Mouse (Mus musculus): ENCODE data around the gene Lsr.

Gene Lsr

DNA sequence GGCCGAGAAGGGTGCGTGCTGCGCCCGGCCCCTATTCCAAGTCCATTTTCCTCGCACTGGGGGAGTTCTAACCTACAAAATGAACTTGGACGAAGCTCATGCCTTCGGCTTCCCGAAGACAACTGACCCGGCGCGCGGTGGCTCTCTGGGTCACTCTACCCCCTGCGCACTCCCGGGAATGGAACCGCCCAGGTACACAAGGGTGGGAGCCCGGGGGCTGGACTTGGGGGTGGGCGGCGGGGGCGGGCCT is at the start of gene Lsr:
Gene Lsr (minus strand): TSS at position 214 of the 250 bp plus-strand sequence.
- in situ Hi-C loops (cut with MboI; ENCODE audit: low pct_unique_long_range_greater_than_20kb in 1 of 2, low sequenced_read_pairs in 2 of 2, unreplicated experiment in 1 of 2): loop anchor here (5.0 to 10.0 kb wide), 4 partner anchors 101 to 158 kb away; no protein-coding TSS in a partner anchor

GRCm38 (mm10) chr7:31017104-31017901 is 44.0 kb upstream of the Lsr start:
- in situ Hi-C loops (cut with MboI; ENCODE audit: low pct_unique_long_range_greater_than_20kb in 1 of 2, low sequenced_read_pairs in 2 of 2, unreplicated experiment in 1 of 2): no loop called here

DNA sequence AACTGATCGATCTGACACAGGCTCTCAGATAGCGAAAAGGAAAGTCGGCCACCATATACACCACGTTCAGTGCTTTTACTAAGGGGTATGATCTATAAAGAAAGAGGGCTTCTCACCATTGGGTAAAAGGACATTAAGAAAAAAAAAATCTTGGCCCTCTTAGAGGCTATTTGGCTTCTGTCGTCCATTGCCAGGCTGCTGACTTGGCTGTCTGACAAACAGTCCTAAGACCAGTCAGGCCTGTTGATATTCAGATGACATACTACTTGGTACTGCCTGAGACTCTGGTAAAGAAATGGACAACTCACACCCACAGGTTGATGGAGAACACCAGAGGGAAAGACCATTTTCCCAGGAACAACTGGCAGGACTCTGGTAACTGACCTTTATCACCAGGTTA is 39.7 kb upstream of the Lsr start:
- in situ Hi-C loops (cut with MboI; ENCODE audit: low pct_unique_long_range_greater_than_20kb in 1 of 2, low sequenced_read_pairs in 2 of 2, unreplicated experiment in 1 of 2): no loop called here

DNA sequence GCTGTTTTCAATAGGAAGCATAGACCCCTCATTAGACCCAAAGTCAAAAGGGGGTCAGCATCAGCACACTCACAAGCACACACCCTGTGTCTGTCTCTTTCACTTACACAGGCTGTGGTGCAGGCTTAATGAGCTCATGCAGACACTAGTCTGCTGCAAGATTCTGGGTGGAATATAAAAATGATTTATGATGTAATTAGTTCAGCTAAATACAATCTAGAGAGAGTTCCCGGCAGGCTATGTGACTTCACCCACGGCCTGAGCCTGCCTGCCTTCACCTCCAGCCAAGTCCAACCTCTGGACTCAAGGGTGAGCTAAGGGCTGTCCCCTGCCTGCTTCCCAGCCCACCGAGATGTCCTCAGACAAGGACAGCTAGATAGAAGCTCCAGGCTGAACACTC is 35.6 kb upstream of the Lsr start:
- in situ Hi-C loops (cut with MboI; ENCODE audit: low pct_unique_long_range_greater_than_20kb in 1 of 2, low sequenced_read_pairs in 2 of 2, unreplicated experiment in 1 of 2): loop anchor here in 1 of 2 experiments (5.0 kb wide), 1 partner anchor 33 kb away; the partner anchor contains the start of gene Fxyd5

- in situ Hi-C loops (cut with MboI; ENCODE audit: low pct_unique_long_range_greater_than_20kb in 1 of 2, low sequenced_read_pairs in 2 of 2, unreplicated experiment in 1 of 2): loop anchor here in 1 of 2 experiments (5.0 kb wide), 1 partner anchor 34 kb away; the partner anchor contains the start of gene Fxyd5
These were observed 34.9 kb upstream of the Lsr start for GRCm38 (mm10) chr7:31008175-31008574.

GRCm38 (mm10) chr7:31007775-31008174 is 34.5 kb upstream of the Lsr start:
- in situ Hi-C loops (cut with MboI; ENCODE audit: low pct_unique_long_range_greater_than_20kb in 1 of 2, low sequenced_read_pairs in 2 of 2, unreplicated experiment in 1 of 2): loop anchor here in 1 of 2 experiments (5.0 kb wide), 1 partner anchor 35 kb away; the partner anchor contains the start of gene Fxyd5

DNA sequence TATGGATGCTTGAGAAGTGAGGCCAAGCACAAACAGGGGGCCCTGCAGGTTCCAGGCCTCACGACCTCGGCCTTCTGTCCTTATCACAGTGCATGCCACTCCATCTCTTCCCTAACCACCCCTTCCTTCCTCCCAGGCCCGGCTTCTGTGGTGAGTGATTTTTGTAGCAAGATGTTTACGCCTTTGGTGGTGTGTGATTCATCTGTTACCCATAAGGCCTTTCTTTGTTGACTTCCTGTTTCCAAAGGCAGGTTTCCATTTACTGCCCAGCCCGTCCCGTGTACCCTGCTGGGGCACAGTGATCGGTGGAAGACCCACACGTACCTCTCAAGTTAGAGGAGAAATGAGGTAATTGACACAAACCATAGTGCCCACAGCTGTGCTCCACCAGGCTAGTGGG is 29.4 kb upstream of the Lsr start:
- in situ Hi-C loops (cut with MboI; ENCODE audit: low pct_unique_long_range_greater_than_20kb in 1 of 2, low sequenced_read_pairs in 2 of 2, unreplicated experiment in 1 of 2): no loop called here

DNA sequence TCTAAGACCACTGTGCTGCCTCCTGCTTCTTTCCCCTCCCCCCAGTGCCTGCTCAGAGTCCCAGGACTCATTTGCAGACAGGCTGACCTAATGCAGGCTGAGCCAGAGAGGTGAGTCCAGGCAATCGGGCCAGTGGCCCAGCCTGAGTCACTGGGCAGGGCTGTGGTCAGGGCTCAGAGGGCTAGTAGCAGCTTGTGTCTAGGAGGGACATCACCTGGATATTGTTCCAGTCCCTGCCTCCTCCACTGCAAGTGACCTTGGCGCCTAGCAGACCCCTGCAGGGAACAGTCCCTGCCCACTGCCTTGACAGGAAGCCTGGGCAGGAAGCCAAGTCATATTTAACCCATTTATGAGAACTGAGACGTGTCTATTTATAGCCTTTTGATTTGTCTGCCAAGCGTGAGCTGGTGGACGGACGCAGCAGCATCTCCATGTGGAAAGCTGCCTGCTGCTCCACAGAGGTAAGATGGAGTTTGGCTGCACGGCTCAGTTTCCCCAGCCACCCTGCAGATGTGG is 27.3 kb upstream of the Lsr start:
- in situ Hi-C loops (cut with MboI; ENCODE audit: low pct_unique_long_range_greater_than_20kb in 1 of 2, low sequenced_read_pairs in 2 of 2, unreplicated experiment in 1 of 2): no loop called here

DNA sequence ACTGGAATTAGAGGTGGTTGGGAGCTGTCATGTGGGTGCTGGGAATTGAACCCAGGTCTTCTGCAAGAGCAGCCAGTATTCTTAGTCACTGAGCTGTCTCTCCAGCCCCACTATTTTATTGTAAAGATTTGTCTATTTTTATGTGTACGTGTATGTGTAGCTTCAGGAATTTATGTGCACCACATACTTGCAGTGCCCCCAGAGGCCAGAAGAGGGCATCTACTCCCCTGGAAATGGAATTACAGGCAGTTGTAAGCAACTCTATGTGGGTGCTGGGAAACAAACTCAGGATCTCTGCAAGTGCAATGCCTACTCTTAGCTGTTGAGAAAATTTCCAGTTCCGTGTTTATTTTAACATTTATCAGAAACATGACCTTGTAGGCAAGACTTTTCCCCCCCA is 23.2 kb upstream of the Lsr start:
- in situ Hi-C loops (cut with MboI; ENCODE audit: low pct_unique_long_range_greater_than_20kb in 1 of 2, low sequenced_read_pairs in 2 of 2, unreplicated experiment in 1 of 2): no loop called here

- in situ Hi-C loops (cut with MboI; ENCODE audit: low pct_unique_long_range_greater_than_20kb in 1 of 2, low sequenced_read_pairs in 2 of 2, unreplicated experiment in 1 of 2): no loop called here
These were observed 20.7 kb upstream of the Lsr start for GRCm38 (mm10) chr7:30993986-30994385.

- in situ Hi-C loops (cut with MboI; ENCODE audit: low pct_unique_long_range_greater_than_20kb in 1 of 2, low sequenced_read_pairs in 2 of 2, unreplicated experiment in 1 of 2): no loop called here
These were observed 18.9 kb upstream of the Lsr start for GRCm38 (mm10) chr7:30992148-30992547.

GRCm38 (mm10) chr7:30988519-30989162 is 15.4 kb upstream of the Lsr start:
- in situ Hi-C loops (cut with MboI; ENCODE audit: low pct_unique_long_range_greater_than_20kb in 1 of 2, low sequenced_read_pairs in 2 of 2, unreplicated experiment in 1 of 2): no loop called here

- in situ Hi-C loops (cut with MboI; ENCODE audit: low pct_unique_long_range_greater_than_20kb in 1 of 2, low sequenced_read_pairs in 2 of 2, unreplicated experiment in 1 of 2): no loop called here
These were observed 12.1 kb upstream of the Lsr start for GRCm38 (mm10) chr7:30985357-30985756.

GRCm38 (mm10) chr7:30981703-30982102 is 8.4 kb upstream of the Lsr start:
- in situ Hi-C loops (cut with MboI; ENCODE audit: low pct_unique_long_range_greater_than_20kb in 1 of 2, low sequenced_read_pairs in 2 of 2, unreplicated experiment in 1 of 2): no loop called here

- in situ Hi-C loops (cut with MboI; ENCODE audit: low pct_unique_long_range_greater_than_20kb in 1 of 2, low sequenced_read_pairs in 2 of 2, unreplicated experiment in 1 of 2): loop anchor here (5.0 to 10.0 kb wide), 4 partner anchors 101 to 159 kb away; no protein-coding TSS in a partner anchor
These were observed 431 bp upstream of the Lsr start, which contains the start of gene Fam187b for GRCm38 (mm10) chr7:30973501-30974289. Gene Fam187b (plus strand): TSS chr7:30973790.

DNA sequence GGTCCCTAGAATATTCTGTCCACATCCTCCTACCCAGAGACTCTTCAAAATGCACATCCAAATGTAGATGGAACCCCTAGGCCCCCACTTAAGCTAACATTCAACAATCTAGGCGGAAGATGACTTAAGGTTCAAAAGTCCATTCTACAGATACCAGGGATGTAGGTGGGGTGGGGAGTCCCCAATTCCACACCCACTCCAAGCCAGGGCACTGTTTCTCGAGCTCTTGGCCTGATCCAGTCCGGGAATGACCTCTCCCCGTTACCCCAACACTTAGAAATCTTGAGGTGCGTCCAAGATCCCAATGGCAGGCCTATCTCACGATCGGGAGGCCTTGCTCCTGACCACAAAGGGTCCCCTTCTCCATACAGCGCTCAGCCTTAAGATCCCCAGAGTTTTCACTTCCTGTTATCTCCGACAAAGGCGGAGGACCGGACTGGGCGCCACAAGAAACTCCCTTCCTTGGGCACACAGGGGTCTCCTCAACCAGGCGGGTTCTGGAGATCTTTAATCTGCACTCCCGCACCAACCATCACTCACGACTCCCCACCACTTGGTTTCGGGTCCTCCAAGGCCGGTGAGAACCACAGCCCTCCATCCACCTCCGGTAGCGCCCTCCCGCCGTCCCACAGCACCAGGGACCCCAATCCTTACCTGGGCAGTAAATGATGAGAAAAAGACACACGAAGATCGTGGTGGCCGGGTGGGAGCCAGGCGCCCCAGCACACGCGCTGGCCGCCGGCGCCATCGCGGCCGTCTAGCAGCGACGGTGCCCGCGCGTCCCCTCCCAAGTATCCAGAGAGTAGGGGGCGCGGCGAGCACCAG is 626 bp downstream of the Lsr start:
- in situ Hi-C loops (cut with MboI; ENCODE audit: low pct_unique_long_range_greater_than_20kb in 1 of 2, low sequenced_read_pairs in 2 of 2, unreplicated experiment in 1 of 2): loop anchor here (5.0 to 10.0 kb wide), 4 partner anchors 100 to 158 kb away; no protein-coding TSS in a partner anchor

GRCm38 (mm10) chr7:30971901-30972300 is 1.4 kb downstream of the Lsr start:
- in situ Hi-C loops (cut with MboI; ENCODE audit: low pct_unique_long_range_greater_than_20kb in 1 of 2, low sequenced_read_pairs in 2 of 2, unreplicated experiment in 1 of 2): loop anchor here (5.0 to 10.0 kb wide), 4 partner anchors 100 to 157 kb away; no protein-coding TSS in a partner anchor

DNA sequence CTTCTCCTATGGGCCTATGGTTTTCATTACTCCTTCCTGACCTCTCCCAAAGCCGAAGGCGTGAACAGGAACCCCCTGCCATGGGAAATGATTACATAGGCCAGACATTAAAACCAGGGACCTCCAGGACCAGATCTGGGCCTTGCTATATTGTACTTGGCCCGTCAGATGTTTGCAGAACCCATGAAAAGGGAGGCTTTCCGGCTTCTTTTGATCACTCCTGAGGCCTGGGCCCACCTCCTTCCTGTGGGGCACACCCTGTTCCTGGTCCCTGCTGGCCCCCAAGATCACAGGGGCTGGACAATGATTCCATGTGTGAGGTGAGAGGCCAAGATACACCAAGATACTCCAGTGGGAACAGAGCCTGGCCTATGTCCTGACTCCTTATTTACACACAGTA is 4.1 kb downstream of the Lsr start:
- in situ Hi-C loops (cut with MboI; ENCODE audit: low pct_unique_long_range_greater_than_20kb in 1 of 2, low sequenced_read_pairs in 2 of 2, unreplicated experiment in 1 of 2): no loop called here

Measured in mouse embryonic stem cell (cell line).